Mouse (Mus musculus) bone marrow macrophage, adult 2 months (primary cell): ENCODE measurements at regions not wholly inside any gene's neighbourhood (a gene's known extent, or its start where the extent isn't known, plus 50 kb on each side); places are given as distances from the start of the nearest gene placed in this dataset.
"Not testable (repeated sequence)": the region's sequence is repeated elsewhere in the genome, so short reads cannot be mapped to it uniquely, and the experiment has no call there.

Experiments
- CTCF ChIP-seq: IDR thresholded peaks from 2 replicates; pipeline ENCODE4 v1.5.1; 2012; ENCODE audit warnings: low read depth, mild to moderate bottlenecking, low read length, moderate library complexity
- POLR2A ChIP-seq: IDR thresholded peaks from 2 replicates; pipeline ENCODE4 v1.6.1; 2012; ENCODE audit warnings: mild to moderate bottlenecking, low read depth, low read length, borderline replicate concordance

- TF ChIP-seq POLR2A, CTCF: not testable (repeated sequence)
Measured at GRCm38 (mm10) chr8:20008106-20008505, 104.9 kb downstream of the Gm31371 start.
